Mouse (Mus musculus) liver, embryonic 14.5 days (tissue): ENCODE data around the gene Fmo5. TPM values are rescaled to one million over a fixed set of nuclear protein-coding genes. Genes with fewer than 3 reads are reported as not detected.

ENCODE experiments used
- ATAC-seq: fragments of 200-750 bp; cut with Nextera tagmentation; 2 replicates; pipeline ENCODE4 v1.8.0; 2017; ENCODE audit warnings: moderate number of reproducible peaks, mild to moderate bottlenecking, moderate library complexity; ENCODE audit not compliant: insufficient read depth
- DNase-seq, 3 experiments: peaks; one replicate each; pipeline ENCODE4 v3.0.0-alpha.2; 2012 to 2013; ENCODE audit warnings: low read depth in 3 of 3, low spot score in 3 of 3
- H3K27ac ChIP-seq: fragments of 300-500 bp; sonication (generic); 2 replicates; pipeline ENCODE4 v1.5.1; 2014; ENCODE audit warnings: moderate library complexity, mild to moderate bottlenecking, control low read depth, inconsistent platforms
- H3K27me3 ChIP-seq: fragments of 300-500 bp; sonication (generic); 2 replicates; pipeline ENCODE4 v1.6.1; 2014; ENCODE audit warnings: mild to moderate bottlenecking, low read length, moderate library complexity; ENCODE audit not compliant: control insufficient read depth, insufficient read depth
- H3K36me3 ChIP-seq: fragments of 300-500 bp; sonication (generic); replicated peaks from 2 replicates; pipeline ENCODE4 v1.6.1; 2014; ENCODE audit warnings: low read depth; ENCODE audit not compliant: control insufficient read depth, insufficient read depth
- H3K4me1 ChIP-seq, 2 experiments: fragments of 200-500 bp in 1 of 2; fragments of 300-500 bp in 1 of 2; sonication (generic) in 1 of 2; replicated peaks; 2 replicates each; pipeline ENCODE4 v1.6.1; 2012 to 2014; ENCODE audit warnings: antibody characterized with exemption in 1 of 2, inconsistent platforms in 1 of 2, low read length in 1 of 2; ENCODE audit not compliant: control insufficient read depth in 2 of 2, insufficient read depth in 2 of 2
- H3K4me2 ChIP-seq: fragments of 300-500 bp; sonication (generic); 2 replicates; pipeline ENCODE4 v1.6.1; 2014; ENCODE audit warnings: low read depth, mild to moderate bottlenecking, control low read depth, moderate library complexity
- H3K4me3 ChIP-seq, 2 experiments: fragments of 200-500 bp in 1 of 2; fragments of 300-500 bp in 1 of 2; sonication (generic) in 1 of 2; 2 replicates each; pipeline ENCODE4 v1.5.1; 2012 to 2014; ENCODE audit warnings: low read depth in 2 of 2, low read length in 2 of 2, mild to moderate bottlenecking in 2 of 2, control low read depth in 1 of 2, inconsistent platforms in 1 of 2, moderate library complexity in 1 of 2; ENCODE audit not compliant: insufficient read depth in 1 of 2
- H3K9ac ChIP-seq: fragments of 300-500 bp; sonication (generic); replicated peaks from 2 replicates; pipeline ENCODE4 v1.6.1; 2014; ENCODE audit warnings: mild to moderate bottlenecking, control low read depth, moderate library complexity
- H3K9me3 ChIP-seq: fragments of 300-500 bp; sonication (generic); 2 replicates; pipeline ENCODE4 v1.6.1; 2016; ENCODE audit warnings: low read length, mixed read lengths; ENCODE audit not compliant: control insufficient read depth
- CTCF ChIP-seq: IDR thresholded peaks from 2 replicates; pipeline ENCODE4 v1.5.1; 2016; ENCODE audit warnings: antibody characterized with exemption, low read depth, control low read depth
- EP300 ChIP-seq: IDR thresholded peaks from 2 replicates; pipeline ENCODE4 v1.6.1; 2016; ENCODE audit warnings: antibody characterized with exemption, low read depth
- WGBS: fragments of 180-500 bp; shearing (Covaris S2); extraction: QIAGEN DNeasy Blood & Tissue Kit; methylation state at CpG from one replicate; pipeline ENCODE4 v1.1.7; 2014; ENCODE audit not compliant: insufficient replicate concordance; 5-methylcytosine and 5-hydroxymethylcytosine counted together
- polyA plus RNA-seq, 2 experiments: library from polyadenylated mRNA; depleted of rRNA in 1 of 2; stranded (reverse) in 1 of 2; unstranded in 1 of 2; fragments of >200 nt; fragmentation: Nextera tagmentation in 1 of 2; extraction: Ambion mirVana in 1 of 2; gene quantifications; 2 replicates each; pipeline versions ENCODE4 v1.2.1 to v1.2.3; 2012 to 2014

The Fmo5 gene
- polyA plus RNA-seq, 2 experiments: 6.0 to 11.3 TPM

GRCm38 (mm10) chr3:97609845-97610410 is 18.7 kb upstream of the Fmo5 start, which contains the start of gene Chd1l:
Gene Chd1l (minus strand): TSS chr3:97610203.
- Histone ChIP-seq H3K36me3 (no peaks in the 10 kb centered on the region), H3K9ac (peak within 1 kb of the TSS; percentile 90), H3K9me3 (no peaks in the 10 kb centered on the region), H3K4me1 (peaks cover 8 to 19% of the 10 kb centered on the region in 2 experiments), H3K4me2 (peak within 1 kb of the TSS; percentile 87), H3K27ac (peak within 1 kb of the TSS; percentile 66), H3K27me3 (no peaks in the 10 kb centered on the region), H3K4me3 (peak within 1 kb of the TSS; percentile 75 to 87)
- WGBS: under 1% methylated on average over 56 of the region's 56 CpGs
- peak; percentile 94 for ATAC-seq
- peak; percentile 78 to 83 (median 80) for DNase-seq
- TF ChIP-seq EP300: no peak
- TF ChIP-seq CTCF: peak; percentile 93

- Histone ChIP-seq H3K9me3 (no peaks in the 10 kb centered on the region), H3K27ac (no peak overlapping the region), H3K4me1 (peaks cover 8 to 19% of the 10 kb centered on the region in 2 experiments), H3K4me3 (no peak overlapping the region), H3K4me2 (no peak overlapping the region), H3K9ac (no peak overlapping the region), H3K36me3 (no peaks in the 10 kb centered on the region), H3K27me3 (no peaks in the 10 kb centered on the region)
- TF ChIP-seq EP300 (no peak), CTCF (no peak)
- 77% methylated on average over 6 of the region's 6 CpGs for WGBS
- ATAC-seq (no peak), DNase-seq (no peak)
These were observed 17.6 kb upstream of the Fmo5 start for GRCm38 (mm10) chr3:97611021-97611420.

DNA sequence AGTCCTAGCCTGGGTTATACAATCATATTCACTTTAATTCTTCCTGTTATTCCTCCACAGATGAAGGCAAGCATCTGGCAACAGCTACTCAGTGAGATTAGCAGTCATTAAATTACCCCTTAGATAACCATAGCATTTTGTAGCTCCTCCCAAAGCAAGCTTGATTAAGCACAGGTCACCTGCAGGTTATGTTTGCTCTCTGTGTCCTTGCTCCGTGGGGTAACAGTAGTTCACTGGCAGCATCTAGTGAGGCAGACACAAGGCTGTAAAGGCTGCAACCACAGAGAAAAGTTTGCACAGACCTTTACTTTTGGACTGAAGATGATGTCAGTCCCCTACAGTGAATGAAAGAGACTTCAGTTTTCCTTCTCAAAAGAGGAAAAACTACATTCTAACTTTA is 13.4 kb upstream of the Fmo5 start:
- Histone ChIP-seq H3K36me3 (no peaks in the 10 kb centered on the region), H3K27ac (no peak overlapping the region), H3K4me1 (peaks cover 5 to 13% of the 10 kb centered on the region in 2 experiments), H3K4me2 (no peak overlapping the region), H3K4me3 (no peak overlapping the region), H3K27me3 (no peaks in the 10 kb centered on the region), H3K9ac (no peak overlapping the region), H3K9me3 (no peaks in the 10 kb centered on the region)
- WGBS: 28% methylated on average over 1 of the region's 1 CpGs
- DNase-seq (no peak), ATAC-seq (no peak)
- TF ChIP-seq CTCF (no peak), EP300 (no peak)

DNA sequence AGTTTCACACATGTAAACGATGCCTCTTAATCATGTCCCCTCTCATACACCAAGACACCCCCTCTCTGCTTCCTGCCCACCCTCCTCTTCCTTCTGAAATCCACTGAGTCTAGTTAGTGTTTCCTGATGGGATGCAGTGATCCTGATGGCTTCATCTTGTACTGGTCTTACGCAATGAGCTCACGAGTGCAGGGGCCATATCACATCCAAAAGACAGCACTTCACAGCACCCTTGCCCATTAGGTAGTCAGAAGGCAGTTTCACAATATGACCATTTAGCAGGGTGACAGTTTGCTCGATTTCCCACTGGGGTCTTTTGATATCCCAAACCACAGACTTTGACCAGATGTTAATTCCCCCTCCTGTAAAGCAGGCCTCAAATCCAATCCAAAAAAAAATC is 12.7 kb upstream of the Fmo5 start:
- Histone ChIP-seq H3K9ac (no peak overlapping the region), H3K27me3 (no peaks in the 10 kb centered on the region), H3K27ac (no peak overlapping the region), H3K4me3 (no peak overlapping the region), H3K36me3 (no peaks in the 10 kb centered on the region), H3K4me1 (peaks cover 0 to 8% of the 10 kb centered on the region in 2 experiments; a peak in 3 of 4 replicates), H3K4me2 (no peak overlapping the region), H3K9me3 (no peaks in the 10 kb centered on the region)
- DNase-seq: no peak
- 49% methylated on average over 4 of the region's 4 CpGs for WGBS
- TF ChIP-seq CTCF (no peak), EP300 (no peak)
- no peak for ATAC-seq

- ATAC-seq (no peak), DNase-seq (no peak)
- Histone ChIP-seq H3K4me1 (peaks cover 0 to 5% of the 10 kb centered on the region in 2 experiments; a peak in 3 of 4 replicates), H3K27me3 (no peaks in the 10 kb centered on the region), H3K4me3 (no peak overlapping the region), H3K27ac (no peak overlapping the region), H3K9me3 (no peaks in the 10 kb centered on the region), H3K4me2 (no peak overlapping the region), H3K36me3 (no peaks in the 10 kb centered on the region), H3K9ac (no peak overlapping the region)
- TF ChIP-seq CTCF (no peak), EP300 (no peak)
- WGBS: 85% methylated on average over 18 of the region's 19 CpGs
These were observed 11.3 kb upstream of the Fmo5 start for GRCm38 (mm10) chr3:97617091-97617825.
